Mouse (Mus musculus) urinary bladder, adult 2 months (tissue): ENCODE measurements around the gene Alox15. TPM values are rescaled to one million over a fixed set of nuclear protein-coding genes. Genes with fewer than 3 reads are reported as not detected.

Experiments used
- DNase-seq: peaks from one replicate; pipeline ENCODE4 v3.0.0; 2022; ENCODE audit warnings: low spot score
- polyA plus RNA-seq: library from polyadenylated mRNA; depleted of rRNA; stranded (reverse); fragments of >200 nt; gene quantifications from 2 replicates; pipeline ENCODE4 v1.2.3, GENCODE M21; 2012; rRNA removed

Alox15 gene
- polyA plus RNA-seq, 1 experiment = 0.80 TPM

- DNase-seq = no peak
Measured at GRCm38 (mm10) chr11:70308296-70308695, 43.5 kb downstream of the Alox15 start.

- no peak for DNase-seq
Measured at GRCm38 (mm10) chr11:70306159-70306558, 45.7 kb downstream of the Alox15 start.

- no peak for DNase-seq
Measured at GRCm38 (mm10) chr11:70302293-70302692, 49.5 kb downstream of the Alox15 start.

GRCm38 (mm10) chr11:70297836-70298454, 53.9 kb downstream of the Alox15 start:
- no peak for DNase-seq

GRCm38 (mm10) chr11:70297405-70297804, 54.4 kb downstream of the Alox15 start:
- DNase-seq = no peak

Other genes starting within 250 kb of the Alox15 start
- gene Mgl2, start 221.7 kb downstream of the Alox15 start, polyA plus RNA-seq = 41.3 and 51.9 TPM in 2 replicates
- 39.6 and 49.2 TPM in 2 replicates for gene Clec10a, start 195.8 kb downstream of the Alox15 start, polyA plus RNA-seq
- 3.0 and 4.8 TPM in 2 replicates for gene Slc16a11, start 139.3 kb downstream of the Alox15 start, polyA plus RNA-seq
- gene Slc16a13, start 131.0 kb downstream of the Alox15 start, polyA plus RNA-seq = 7.0 and 8.5 TPM in 2 replicates
- gene Bcl6b, start 122.2 kb downstream of the Alox15 start, polyA plus RNA-seq = 4.0 and 4.1 TPM in 2 replicates
- 55.2 and 69.0 TPM in 2 replicates for gene 0610010K14Rik, start 114.1 kb downstream of the Alox15 start, polyA plus RNA-seq
- 7.4 and 8.7 TPM in 2 replicates for gene Gm21988, start 112.2 kb downstream of the Alox15 start, polyA plus RNA-seq
- gene Rnasek, start 112.2 kb downstream of the Alox15 start, polyA plus RNA-seq = 128 and 143 TPM in 2 replicates
- gene Alox12, start 96.7 kb downstream of the Alox15 start, polyA plus RNA-seq = 14.7 and 15.3 TPM in 2 replicates
- 0.14 and 0.21 TPM in 2 replicates for gene Alox12e, start 29.4 kb downstream of the Alox15 start, polyA plus RNA-seq
- gene Pelp1, start 58.0 kb upstream of the Alox15 start, polyA plus RNA-seq = 11.1 and 15.3 TPM in 2 replicates
- gene Arrb2, start 80.6 kb upstream of the Alox15 start, polyA plus RNA-seq = 18.5 and 22.0 TPM in 2 replicates
- gene Med11, start 99.9 kb upstream of the Alox15 start, polyA plus RNA-seq = 20.1 and 20.8 TPM in 2 replicates
- 3.9 and 4.4 TPM in 2 replicates for gene Zmynd15, start 107.4 kb upstream of the Alox15 start, polyA plus RNA-seq
- gene Cxcl16, start 108.0 kb upstream of the Alox15 start, polyA plus RNA-seq = 28.9 and 29.2 TPM in 2 replicates
- gene Tm4sf5, start 153.2 kb upstream of the Alox15 start, polyA plus RNA-seq = 0.72 and 0.80 TPM in 2 replicates
- gene Vmo1, start 162.6 kb upstream of the Alox15 start, polyA plus RNA-seq = 0.43 and 0.72 TPM in 2 replicates
- 0.14 and 0.15 TPM in 2 replicates for gene Gltpd2, start 167.2 kb upstream of the Alox15 start, polyA plus RNA-seq
- gene Psmb6, start 173.3 kb upstream of the Alox15 start, polyA plus RNA-seq = 249 and 294 TPM in 2 replicates
- not detected in 2 replicates for gene Gm40193, start 180.9 kb upstream of the Alox15 start, polyA plus RNA-seq
- gene Pld2, start 188.0 kb upstream of the Alox15 start, polyA plus RNA-seq = 33.6 and 38.7 TPM in 2 replicates
- gene Mink1, start 210.8 kb upstream of the Alox15 start, polyA plus RNA-seq = 87.2 and 89.1 TPM in 2 replicates